Mouse (Mus musculus) cerebellum, postnatal 14 days (tissue): ENCODE results near the gene Kbtbd2.

ENCODE experiments used
- DNase-seq, 2 experiments: peaks; one replicate each; pipeline ENCODE4 v3.0.0; 2021; ENCODE audit warnings: mixed read lengths in 2 of 2

Kbtbd2 gene

DNA sequence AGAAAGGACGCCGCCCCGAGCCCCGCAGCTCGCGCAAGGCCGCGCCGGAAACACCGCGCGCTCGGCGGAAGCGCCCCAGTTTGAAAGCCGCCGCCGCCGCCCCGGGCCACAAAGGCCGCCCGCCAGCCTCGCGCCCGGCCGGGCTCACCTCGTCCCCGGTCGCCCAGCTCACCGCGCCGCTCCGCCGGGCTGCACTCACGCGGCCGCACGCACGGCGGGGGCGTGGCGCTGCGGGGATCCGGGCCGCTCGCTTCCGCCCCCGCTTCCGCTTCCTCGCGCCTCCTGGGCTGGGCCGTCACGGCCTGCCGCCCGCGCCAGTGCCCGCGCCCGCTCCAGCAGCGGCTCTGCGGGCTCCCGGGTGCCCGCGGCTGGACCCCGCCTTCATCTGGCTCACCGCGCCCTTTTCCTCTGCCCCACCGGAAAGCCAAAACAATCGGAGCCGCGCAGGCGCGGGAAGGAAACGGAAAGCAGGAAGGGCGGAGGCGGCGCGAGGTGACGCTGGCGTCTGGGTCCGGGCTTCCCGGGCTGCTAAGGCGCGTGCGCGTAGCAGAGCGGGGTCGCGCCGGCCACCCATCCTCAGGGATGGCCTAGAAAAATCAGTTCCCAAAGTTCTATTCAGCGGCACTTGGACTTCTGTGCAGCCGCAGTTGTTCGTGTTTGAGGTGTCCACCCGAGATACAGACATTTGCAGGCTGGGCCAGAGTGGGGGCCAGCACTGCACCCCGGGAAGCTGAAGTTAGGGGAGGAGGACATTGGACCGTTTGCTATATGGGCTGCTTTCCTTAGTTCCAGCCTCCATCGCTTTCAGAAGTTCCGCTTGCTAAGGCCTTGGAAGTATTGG lies at the start of gene Kbtbd2:
Kbtbd2 (minus strand) TSS at position 503 of the 841 bp plus-strand sequence.
- peak; percentile 94 to 96 for DNase-seq

DNA sequence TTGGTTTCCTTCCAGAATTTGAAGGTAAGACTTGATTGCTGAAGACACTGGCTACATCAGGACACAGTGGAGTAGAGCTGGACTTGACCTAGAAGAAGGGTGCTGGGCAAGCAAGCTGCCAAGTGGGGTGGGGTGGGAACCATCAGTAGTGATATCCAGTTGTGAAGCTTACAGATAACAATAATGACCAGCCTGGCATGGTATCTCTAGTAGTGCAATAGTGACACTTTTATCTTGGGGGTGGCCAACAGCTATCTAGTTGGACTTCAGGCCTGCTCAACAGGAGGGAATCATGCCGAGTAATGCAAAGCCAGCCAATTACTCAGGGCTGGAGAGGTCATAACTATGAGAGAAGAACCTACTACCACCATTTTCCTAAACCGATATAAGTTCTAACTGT lies 46.8 kb upstream of the Kbtbd2 start:
- DNase-seq: no peak

DNA sequence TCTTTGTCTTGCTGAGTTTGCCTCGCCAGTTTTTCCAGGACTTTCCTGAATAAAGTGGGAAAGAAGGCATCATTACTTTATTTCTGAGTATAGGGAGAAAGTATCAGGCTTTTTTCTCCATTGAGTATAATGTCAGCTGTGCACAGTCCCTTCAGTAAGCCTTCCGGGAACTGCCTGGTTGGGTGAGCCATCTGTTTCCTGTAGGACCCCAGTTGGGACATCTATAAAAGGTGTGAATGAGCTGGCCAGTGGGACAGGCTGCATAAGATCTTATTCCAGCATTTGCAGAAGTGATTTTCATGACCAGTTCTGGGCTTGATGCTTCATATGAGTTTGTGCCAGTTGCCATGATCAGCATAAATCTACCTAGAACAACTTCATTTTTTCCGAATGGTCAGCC lies 45.6 kb upstream of the Kbtbd2 start:
- DNase-seq: no peak

DNA sequence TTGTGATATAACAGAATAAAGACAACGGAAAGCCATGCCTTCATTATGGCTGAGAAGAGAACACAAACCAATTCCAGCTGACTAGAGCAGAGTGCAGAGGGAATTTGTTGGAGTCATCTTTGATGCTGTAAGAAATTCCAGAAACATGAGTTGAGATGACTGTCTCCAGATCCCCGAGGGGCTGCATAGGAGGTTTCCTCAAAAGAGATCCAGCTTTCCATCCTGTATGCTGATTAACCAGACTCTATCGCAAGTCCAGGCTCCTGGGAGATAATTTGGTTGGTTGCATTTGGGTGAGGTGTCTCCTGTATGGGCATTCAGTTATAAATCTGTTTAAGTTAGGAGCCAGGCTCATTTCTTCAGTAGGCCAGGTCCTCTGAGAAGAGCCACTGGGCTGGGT lies 40.0 kb upstream of the Kbtbd2 start:
- DNase-seq: no peak

DNA sequence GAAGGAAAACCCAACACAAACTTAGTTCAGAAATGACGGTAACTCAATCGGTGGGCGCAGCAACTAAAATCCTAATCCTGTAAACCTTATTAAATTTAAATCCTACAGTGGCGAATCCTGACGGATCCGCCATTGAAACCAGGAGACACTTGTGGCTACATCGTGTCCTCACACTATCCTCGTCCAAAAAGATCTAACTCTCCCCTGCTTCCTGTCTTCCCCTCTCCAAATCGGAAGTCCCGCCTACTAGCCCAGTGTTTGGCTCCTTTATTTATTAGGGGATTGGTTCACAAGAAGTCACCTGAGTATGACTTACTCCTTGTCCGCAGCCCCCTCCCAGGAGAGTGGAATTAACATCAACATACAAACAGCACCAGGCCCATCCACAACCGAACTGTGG lies 39.6 kb upstream of the Kbtbd2 start:
- no peak for DNase-seq

DNA sequence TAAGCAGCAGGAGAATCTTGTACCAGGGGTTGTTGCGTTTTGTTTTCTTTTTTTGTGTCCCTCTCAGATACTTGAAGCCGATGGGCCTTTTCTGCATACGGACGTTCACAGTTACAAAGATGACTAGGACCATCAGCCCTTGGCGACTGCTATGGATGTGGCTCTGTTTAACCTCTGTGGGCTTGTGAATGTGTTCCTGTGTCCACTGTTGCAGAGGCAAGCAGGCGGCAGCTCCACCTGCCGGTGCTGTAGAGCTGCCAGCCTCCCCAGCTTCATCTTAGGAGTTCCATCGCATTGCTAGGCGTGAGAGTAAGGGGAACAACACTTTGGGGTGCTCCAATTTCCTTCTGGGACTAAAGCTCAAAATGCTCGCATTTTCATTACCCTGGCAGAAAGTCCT lies 37.9 kb upstream of the Kbtbd2 start:
- DNase-seq: peak in 1 of 2 experiments; percentile 14

DNA sequence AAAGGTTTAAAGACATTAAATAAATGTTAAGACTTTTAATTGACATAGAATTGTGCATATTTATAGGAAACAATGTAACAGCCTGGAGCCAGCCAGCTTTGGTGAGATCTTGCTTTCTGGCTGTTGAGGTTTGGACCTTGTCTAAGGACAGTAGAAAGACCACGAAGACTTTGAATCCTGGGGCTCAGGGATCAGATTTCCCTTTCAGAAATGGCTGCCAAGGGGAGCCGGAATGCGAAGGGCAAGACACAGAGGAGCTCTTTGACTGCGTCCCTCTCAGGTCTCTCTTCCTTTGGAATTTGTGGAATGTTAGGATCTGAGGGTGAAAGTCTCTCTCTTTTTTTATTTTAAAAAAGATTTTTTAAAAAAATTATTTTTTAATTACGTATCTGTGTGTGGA lies 37.2 kb upstream of the Kbtbd2 start:
- no peak for DNase-seq

DNA sequence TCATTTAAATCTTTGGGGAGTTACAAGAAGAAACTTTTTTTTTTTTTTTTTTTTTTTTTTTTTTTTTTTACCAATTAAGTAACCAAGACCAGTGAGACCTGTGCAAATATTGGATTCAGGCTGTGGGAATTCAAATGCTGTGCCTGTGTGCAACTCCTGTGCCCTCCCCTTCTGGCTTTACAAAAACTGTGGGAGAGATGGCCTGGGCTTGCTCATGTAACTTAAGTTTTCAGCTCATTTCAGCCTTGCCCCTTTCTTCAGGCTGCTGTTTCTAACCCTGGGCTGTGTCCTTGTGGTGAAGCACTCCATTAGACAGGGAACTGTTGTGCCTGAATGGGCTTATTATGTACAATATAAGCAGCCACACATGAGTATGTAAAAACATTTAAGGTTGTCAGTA lies 35.2 kb upstream of the Kbtbd2 start:
- no peak for DNase-seq

DNA sequence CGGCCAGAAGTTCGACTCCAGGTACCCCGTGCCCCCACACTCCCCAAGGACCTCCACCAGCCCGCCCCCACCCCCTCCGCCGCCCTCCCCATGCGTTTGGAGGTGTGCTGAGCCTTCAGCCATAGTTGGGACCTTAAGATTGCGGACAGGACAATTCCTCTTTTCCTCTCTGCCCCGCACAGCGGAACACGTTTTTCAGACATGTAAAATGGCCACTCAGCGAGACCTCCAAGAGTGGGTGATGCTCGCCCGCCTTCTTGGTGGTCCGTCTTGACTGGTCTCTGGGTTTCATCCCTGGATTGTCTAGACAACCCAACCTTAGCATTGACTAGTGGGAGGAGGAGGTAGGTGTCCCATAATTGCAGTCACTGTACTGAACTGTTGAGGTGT lies 34.8 kb upstream of the Kbtbd2 start:
- peak in 1 of 2 experiments; percentile 6 for DNase-seq

DNA sequence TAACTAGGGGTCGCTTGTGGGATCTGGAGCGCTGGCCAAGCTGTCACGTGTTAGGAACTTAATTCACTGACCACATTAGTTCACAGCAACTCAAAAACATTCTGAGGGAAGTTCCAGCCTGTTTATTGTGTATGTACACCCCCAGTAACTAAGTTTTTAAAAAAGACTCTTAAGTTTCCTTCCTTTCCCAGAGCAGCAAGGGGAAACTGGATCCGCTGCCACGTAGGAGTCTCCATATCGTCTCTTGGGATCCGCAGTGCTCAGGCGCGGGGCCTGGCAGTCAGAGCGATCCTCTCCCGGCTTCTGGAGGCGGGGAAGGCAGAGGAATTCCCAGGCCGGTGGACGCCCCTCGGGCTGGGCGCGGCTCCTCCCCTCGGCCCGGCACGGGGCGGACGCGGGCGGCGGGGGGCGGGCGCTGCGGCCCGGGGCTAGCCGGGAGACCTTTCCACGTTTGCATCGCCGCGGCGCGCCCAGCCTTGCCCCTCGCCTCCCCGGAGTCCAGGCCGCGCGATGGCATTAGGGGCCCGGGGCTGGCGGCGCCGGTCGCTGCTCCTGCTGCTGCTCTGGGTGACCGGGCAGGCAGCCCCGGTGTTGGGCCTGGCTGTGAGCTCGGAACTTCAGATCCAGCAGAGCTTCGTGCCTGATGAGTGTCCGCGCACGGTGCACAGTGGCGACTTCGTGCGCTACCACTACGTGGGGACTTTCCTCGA lies 34.2 kb upstream of the Kbtbd2 start, which contains the start of gene Fkbp9:
Fkbp9 (plus strand) TSS at position 363 of the 710 bp plus-strand sequence.
- DNase-seq: peak; percentile 26 to 42

DNA sequence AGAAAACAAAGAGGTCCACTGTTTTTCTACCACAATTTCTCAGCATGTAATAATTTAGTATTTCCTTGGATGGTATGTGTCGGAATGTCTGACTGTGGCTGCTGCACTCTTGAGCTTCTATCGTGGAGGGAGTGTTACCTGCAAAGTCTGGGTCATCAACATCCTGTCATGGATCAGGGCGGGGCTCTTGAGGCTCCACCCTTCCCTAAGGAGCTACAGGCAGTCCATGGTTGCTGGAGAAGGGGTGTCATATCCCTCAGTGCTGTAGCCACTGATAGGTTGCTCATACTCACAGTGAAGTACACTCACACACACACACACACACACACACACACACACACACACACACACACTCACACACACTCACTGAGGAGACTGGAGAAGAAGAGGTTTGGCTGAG lies 28.0 kb upstream of the Kbtbd2 start:
- DNase-seq: no peak

DNA sequence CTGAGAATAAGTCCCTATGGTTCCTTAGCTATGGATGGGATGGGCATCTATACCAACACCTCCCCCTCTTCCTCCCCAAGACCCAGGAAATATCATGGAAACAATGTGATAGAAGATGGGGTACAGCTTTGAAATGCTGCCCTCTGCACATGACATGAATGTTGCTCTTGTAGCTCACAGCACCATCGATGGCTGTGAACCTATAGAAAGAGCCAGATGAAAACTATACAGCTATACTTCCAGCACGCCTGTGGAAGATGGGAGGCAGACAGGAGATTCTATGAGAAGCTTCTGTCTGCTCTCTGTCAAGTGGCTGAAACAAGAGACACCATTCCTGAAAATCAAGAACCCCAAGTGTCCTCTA lies 21.5 kb upstream of the Kbtbd2 start:
- DNase-seq: no peak

DNA sequence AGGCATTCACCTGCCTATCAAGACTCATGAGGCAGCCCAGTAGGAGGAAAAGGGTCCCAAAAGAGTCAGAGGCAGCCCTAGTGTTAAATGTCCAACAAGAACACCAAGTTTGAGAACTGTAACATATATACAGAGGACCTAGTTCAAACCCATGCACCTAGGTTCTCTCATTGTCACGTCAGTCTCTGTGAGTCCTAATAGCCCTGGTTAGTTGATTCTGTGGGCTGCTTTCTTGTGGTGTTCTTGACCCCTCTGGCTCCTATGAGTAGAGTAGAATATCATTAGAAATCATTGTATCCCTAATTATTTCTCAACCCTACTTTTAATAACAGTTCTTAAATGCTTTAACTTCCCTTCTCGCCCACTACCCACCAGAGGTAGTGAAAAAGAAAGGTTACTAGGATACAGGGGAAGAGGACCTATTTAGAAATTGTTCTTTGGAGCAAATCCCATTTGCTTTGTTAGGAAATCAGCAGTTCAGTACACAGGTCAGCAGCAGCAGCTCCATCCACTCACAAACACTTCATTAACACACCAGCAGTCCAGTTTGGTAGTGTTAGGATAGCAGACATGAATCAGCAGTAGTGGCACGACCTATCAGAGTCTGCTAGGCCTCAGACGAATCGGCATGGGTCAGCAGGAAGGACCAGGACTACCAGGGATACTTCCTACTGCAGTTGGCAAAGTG lies 21.0 kb upstream of the Kbtbd2 start:
- DNase-seq: no peak

DNA sequence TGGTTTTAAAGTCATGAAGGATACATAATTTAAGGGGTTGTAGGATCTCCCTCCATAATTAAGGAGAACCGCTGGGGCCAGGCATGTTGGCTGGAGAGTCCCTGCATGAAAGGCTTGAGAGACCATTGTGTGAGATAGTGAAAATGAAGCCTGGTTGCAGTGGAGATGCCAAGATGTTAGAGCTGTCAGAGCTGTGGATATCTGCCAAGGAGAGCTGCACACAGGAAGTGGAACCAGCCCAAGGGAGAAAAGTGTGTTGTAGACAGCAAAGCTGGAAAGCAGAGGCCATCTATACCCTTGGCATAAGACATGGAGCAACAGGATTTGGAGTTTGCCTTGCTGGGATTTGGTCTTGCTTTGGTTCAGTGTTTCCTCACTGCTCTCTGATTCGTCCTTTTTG lies 15.7 kb upstream of the Kbtbd2 start:
- no peak for DNase-seq

DNA sequence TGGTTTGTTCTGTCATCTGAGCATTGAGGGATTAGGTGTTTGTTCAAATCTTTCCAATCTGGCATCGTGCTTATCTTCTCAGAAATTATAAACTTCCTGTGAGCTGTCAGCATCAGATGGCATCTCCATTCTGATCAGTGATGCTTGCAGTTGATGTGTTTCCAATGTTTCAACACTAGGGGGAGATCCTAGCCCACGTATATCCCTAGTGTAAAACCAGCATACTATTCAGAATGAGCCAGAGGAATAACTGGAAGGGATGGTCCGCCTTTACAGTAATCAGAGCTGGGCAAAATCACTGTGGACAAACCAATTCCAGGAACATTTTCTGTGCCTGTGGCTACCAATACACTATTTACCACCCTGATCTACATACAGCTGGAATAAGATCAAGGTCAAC lies 11.0 kb upstream of the Kbtbd2 start:
- DNase-seq: peak; percentile 52 to 67

DNA sequence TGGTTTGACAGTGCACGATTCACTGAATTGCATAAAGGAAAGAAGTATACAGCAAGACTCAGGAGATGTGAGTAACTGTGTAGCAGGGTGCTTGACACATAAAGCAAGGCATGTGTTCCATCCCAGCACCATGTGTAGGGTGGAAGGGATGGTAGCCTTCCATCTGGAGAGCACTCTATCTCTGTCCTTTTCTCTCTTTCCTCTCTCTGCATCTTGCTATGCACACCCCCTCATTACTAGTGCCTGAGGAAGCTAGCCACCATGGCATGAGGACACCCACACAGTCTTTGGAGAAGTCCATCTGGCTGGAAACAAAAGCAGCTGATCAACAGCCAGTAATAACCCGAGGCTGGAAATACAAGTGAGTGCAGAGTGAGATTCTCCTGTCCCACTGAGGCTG lies 8.6 kb upstream of the Kbtbd2 start:
- no peak for DNase-seq

DNA sequence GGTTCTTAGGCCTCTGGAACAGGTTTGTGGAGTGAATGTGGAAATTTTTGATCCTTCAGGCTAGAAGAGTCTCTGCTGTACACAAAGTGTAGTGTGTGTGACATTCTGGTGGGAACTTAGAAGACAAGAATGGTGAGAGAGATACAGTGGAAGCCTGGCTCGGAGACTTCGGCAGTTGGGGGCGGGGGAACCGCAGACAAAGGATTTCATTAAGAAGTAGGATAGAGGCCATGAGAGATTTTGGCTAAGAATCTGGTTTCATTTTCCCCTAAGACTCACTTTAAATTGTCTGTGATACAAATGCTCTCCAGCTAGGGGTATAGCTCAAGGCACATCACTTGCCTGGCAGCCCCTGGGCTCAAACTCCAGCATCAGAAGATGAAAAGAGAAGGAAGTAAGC lies 7.4 kb upstream of the Kbtbd2 start:
- DNase-seq: no peak

DNA sequence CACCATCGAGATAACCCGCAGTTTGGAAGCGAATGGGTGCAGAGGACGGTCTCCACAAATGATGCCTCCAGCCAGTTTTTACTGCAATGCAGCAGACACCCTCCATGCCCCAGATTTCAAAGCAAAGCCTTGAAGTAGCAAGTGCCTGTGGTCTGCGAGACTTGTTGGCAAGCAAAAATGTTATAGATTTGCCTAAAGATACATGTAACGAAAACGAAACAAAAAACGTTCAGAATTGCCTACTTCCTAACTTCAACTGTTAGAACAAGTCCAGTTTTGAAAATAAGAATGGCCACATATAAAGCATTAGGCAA lies 496 bp upstream of the Kbtbd2 start:
- no peak for DNase-seq

DNA sequence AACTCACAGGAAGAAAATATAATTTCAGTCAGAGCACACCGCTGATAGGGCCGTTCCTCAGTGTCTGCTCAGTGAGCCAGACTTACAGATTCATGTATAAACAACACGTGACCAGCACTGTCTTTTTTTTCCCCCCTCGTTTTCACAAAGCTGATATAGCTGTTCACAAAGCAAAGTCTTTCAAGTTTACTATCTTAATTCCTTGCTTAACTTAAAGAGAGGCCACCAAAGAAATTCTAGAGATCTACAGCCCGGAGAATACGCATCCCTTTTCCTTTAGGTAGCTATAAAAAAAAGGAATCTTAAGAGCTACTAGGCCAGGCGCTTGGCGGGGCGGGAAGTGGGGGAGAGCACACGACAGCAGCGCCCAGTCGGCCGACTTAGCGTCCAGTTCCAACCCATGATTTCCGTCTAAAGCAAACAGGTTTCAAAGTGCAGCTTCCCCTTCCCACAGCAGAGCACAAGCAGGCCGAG lies 908 bp downstream of the Kbtbd2 start:
- DNase-seq: peak in 1 of 2 experiments; percentile 45

DNA sequence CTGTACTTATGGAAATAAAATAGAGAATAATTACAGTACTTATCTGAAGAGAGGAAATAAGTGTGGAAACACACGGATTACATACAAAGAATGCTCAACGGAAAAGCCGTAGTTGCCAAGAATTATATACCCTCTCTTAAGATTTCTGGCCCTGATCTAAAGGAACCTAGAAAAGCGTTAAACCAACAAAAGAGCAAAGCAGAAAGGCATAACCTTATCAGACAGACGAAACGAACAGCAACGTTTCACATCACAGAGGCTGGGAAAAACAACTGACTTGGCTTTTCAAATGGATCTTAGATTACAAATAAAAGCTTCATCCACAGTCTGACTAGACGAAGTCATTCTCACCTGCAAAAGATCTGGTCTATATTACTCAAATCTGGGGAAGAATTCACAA lies 1.4 kb downstream of the Kbtbd2 start:
- no peak for DNase-seq

DNA sequence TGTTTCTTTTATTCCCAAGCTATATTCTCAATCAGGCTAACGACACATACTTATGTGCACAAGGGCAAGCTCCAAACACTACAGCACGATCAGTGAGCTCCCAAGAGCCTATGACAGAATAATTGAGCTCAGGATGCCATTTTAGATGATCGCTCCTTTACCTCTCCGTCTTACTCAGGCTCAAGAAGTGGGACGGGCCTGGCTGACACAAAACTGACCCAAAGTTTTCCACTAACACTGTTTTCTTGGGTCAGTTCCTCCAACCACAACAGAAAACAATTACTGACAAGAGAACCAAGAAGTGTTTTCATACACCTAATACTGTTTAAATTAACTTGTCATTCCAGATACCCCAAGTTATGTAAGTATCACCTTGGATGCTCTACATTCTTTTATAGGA lies 2.8 kb downstream of the Kbtbd2 start:
- no peak for DNase-seq

DNA sequence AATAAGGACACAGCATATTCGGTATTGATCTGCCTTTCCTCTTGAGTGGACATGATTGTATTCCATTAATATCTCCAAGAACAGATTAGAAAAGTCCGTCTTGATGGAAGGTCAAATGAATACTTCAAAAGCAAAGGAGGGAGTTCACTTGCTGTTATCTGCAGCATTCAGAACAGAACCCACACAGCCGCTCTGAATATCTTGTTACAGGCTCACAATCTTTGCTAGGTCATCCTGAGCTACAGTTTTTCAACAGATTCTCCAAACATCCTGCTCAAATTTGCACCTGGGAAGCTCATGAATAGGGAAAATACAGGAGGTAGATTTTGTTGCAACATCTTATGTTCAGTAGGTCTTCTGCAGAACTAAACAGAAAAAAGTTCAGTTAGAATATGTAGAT lies 8.3 kb downstream of the Kbtbd2 start:
- no peak for DNase-seq

DNA sequence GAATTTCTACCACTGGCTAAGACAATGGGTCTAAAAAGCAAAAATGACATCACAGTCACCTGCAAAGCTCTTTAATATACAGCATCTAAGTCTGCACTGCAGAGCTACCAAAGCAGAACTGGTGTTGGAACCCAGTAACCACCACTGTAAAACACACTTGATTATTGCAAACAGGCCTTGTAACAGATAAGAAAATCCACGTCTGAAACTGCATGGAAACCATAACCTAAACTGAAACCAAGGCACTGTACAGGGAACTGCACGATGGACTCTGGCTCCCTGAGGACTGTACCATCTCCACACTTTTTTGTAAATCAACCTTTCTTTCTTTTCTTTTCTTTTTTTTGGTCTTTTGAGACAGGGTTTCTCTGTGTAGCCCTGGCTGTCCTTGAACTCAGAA lies 9.9 kb downstream of the Kbtbd2 start:
- DNase-seq: no peak

DNA sequence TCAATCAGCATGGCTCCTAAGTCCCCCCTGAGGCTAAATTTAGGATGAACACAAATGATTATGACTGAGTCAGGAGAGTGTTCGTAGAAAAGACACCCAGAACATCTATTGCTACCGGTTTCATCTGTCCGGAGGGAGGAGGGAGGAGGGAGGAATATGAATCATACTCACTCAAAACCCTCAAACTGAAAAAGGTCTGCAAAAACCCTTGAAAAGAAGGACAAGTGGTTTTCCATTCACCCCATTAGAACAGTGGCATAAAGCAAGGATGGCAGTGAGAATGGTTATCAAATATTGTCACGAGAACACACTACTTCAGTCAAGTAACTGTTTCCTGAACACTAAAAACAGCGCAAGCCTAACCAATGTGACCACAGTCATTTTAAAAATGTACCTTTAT lies 12.5 kb downstream of the Kbtbd2 start:
- DNase-seq: no peak
